Mouse (Mus musculus) G1E (cell line): ENCODE measurements around the gene Gba2. TPM values are rescaled to one million over a fixed set of nuclear protein-coding genes. Genes with fewer than 3 reads are reported as not detected.

ENCODE experiments used
- ATAC-seq: 2 replicates; pipeline ENCODE4 v1.8.0; 2016; ENCODE audit warnings: mild to moderate bottlenecking; ENCODE audit not compliant: insufficient number of reproducible peaks, poor library complexity, low FRiP score, severe bottlenecking; ENCODE audit errors: extremely low read depth
- DNase-seq: peaks from one replicate; pipeline ENCODE4 v3.0.0; 2012; ENCODE audit warnings: low spot score
- H3K27me3 ChIP-seq: 2 replicates; pipeline ENCODE4 v1.6.1; 2012; ENCODE audit warnings: mild to moderate bottlenecking, low read length, inconsistent platforms; ENCODE audit not compliant: insufficient read depth
- H3K36me3 ChIP-seq: replicated peaks from 2 replicates; pipeline ENCODE3; 2012; ENCODE audit warnings: mild to moderate bottlenecking, inconsistent platforms
- H3K4me1 ChIP-seq: 2 replicates; pipeline ENCODE4 v1.6.1; 2012; ENCODE audit warnings: low read depth, low read length, inconsistent platforms, mixed read lengths; ENCODE audit not compliant: insufficient read depth
- H3K4me3 ChIP-seq: 2 replicates; pipeline ENCODE4 v1.5.1; 2012; ENCODE audit warnings: low read depth, mild to moderate bottlenecking, inconsistent platforms, low read length, moderate library complexity, mixed read lengths
- H3K9me3 ChIP-seq: replicated peaks from 2 replicates; pipeline ENCODE4 v1.6.1; 2012; ENCODE audit warnings: inconsistent platforms
- CTCF ChIP-seq: IDR thresholded peaks from 2 replicates; pipeline ENCODE4 v1.5.1; 2012; ENCODE audit warnings: low read depth, low read length, inconsistent platforms, mixed read lengths
- GATA1 ChIP-seq: IDR thresholded peaks from 2 replicates; pipeline ENCODE4 v1.6.1; 2012; ENCODE audit warnings: borderline replicate concordance, low read length, inconsistent platforms, mixed read lengths
- GATA2 ChIP-seq: IDR thresholded peaks from 2 replicates; pipeline ENCODE4 v1.6.1; 2012; ENCODE audit warnings: low read depth, low read length, inconsistent platforms, borderline replicate concordance
- POLR2AphosphoS5 ChIP-seq: IDR thresholded peaks from 2 replicates; pipeline ENCODE4 v1.6.1; 2012; ENCODE audit warnings: low read depth, low read length, inconsistent platforms; ENCODE audit not compliant: insufficient replicate concordance
- TAL1 ChIP-seq: conservative IDR thresholded peaks from 2 replicates; pipeline ENCODE4 v1.6.1; 2012; ENCODE audit warnings: low read depth, low read length, inconsistent platforms, mixed read lengths
- polyA plus RNA-seq: library from polyadenylated mRNA; stranded (reverse); fragments of >175 nt; gene quantifications from 2 replicates; pipeline ENCODE4 v1.2.3, GENCODE M21; 2012
- total RNA-seq, 2 experiments: library from RNA; stranded (forward) in 1 of 2; stranded (reverse) in 1 of 2; fragments of 200-1000 nt in 1 of 2; fragments of >200 nt in 1 of 2; fragmentation: Nextera tagmentation in 1 of 2; gene quantifications; 2 replicates each; pipeline ENCODE4 v1.2.3; 2014 to 2017

The Gba2 gene
- total and polyA plus RNA-seq, 3 experiments: 12.6 to 21.4 (median 18.3) TPM

- Histone ChIP-seq H3K4me3 (no peak overlapping the region), H3K4me1 (0 out of 2 replicates have a peak, but pooled peaks cover 3% of the 10 kb centered on the region), H3K9me3 (peaks cover 16% of the 10 kb centered on the region), H3K27me3 (no peaks in the 10 kb centered on the region), H3K36me3 (peaks cover 99% of the 10 kb centered on the region)
- DNase-seq (no peak), ATAC-seq (no peak)
- TF ChIP-seq GATA1: no peak
- no peak for TF ChIP-seq GATA2
- TF ChIP-seq CTCF: no peak
- TF ChIP-seq TAL1: no peak
- no peak for TF ChIP-seq POLR2AphosphoS5
Observed at GRCm38 (mm10) chr4:43542044-43542443, 36.6 kb downstream of the Gba2 start.

DNA sequence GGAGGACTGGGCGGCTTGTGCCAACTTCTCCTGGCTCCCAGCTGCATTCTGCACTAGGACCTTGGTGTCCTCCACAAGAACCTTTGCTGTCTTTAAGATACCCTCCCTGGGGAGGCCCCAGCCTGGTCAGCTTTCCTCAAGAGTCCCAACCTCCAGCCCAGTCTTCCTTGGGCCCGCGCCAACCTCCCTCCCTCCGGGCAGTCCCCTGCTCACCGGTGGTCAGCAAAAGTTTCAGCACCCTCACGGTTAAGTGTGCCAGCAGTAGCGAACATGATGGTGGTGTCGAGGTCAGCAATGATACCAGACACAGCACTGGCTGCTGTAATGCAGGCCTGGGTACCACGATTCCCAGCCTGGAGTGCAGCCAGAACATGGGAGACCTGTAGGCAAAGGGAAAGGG is 42.6 kb downstream of the Gba2 start:
- TF ChIP-seq CTCF (no peak), GATA2 (no peak), POLR2AphosphoS5 (no peak), GATA1 (no peak), TAL1 (no peak)
- Histone ChIP-seq H3K9me3 (peaks cover 2% of the 10 kb centered on the region; the same call in 1 of the 2 replicates), H3K27me3 (no peaks in the 10 kb centered on the region), H3K4me3 (no peak overlapping the region), H3K36me3 (peaks cover 99% of the 10 kb centered on the region), H3K4me1 (peaks cover 14% of the 10 kb centered on the region)
- ATAC-seq (no peak), DNase-seq (no peak)

GRCm38 (mm10) chr4:43535628-43536027 is 43.0 kb downstream of the Gba2 start:
- Histone ChIP-seq H3K9me3 (no peaks in the 10 kb centered on the region), H3K4me1 (peaks cover 16% of the 10 kb centered on the region), H3K36me3 (peaks cover 99% of the 10 kb centered on the region), H3K4me3 (no peak overlapping the region), H3K27me3 (no peaks in the 10 kb centered on the region)
- TF ChIP-seq TAL1: no peak
- no peak for TF ChIP-seq CTCF
- TF ChIP-seq POLR2AphosphoS5: no peak
- TF ChIP-seq GATA1: no peak
- no peak for TF ChIP-seq GATA2
- ATAC-seq: no peak
- DNase-seq: no peak

DNA sequence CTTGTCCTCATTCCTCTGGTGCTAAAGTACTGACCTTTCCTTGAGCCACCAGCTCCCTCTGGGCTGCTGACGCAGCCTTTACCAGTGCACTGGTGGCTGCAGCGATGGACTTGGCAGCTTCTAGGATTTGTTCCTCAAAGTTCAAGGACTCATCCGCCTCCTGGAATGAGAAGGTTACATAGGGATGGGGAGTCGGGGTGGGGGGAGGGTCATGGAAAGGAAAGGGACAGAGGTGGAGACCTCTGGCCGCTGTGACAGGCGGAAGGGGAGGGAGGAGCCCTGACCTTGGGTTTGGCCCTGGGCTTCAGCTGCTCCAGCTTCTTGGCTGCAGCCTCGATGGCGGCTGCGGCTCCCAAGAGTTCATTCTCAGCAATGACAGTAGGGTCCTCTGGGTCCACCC is 45.4 kb downstream of the Gba2 start:
- Histone ChIP-seq H3K4me1 (peaks cover 19% of the 10 kb centered on the region), H3K4me3 (no peak overlapping the region), H3K9me3 (no peaks in the 10 kb centered on the region), H3K36me3 (peaks cover 84% of the 10 kb centered on the region), H3K27me3 (no peaks in the 10 kb centered on the region)
- DNase-seq (no peak), ATAC-seq (no peak)
- no peak for TF ChIP-seq GATA2
- TF ChIP-seq POLR2AphosphoS5: no peak
- no peak for TF ChIP-seq CTCF
- TF ChIP-seq TAL1: no peak
- TF ChIP-seq GATA1: no peak

GRCm38 (mm10) chr4:43530581-43530980 is 48.1 kb downstream of the Gba2 start:
- peaks cover 14% of the 10 kb centered on the region for H3K4me1 ChIP-seq
- H3K4me3 ChIP-seq: no peak overlapping the region
- TF ChIP-seq CTCF (peak; percentile 68; the same call in 1 of the 2 replicates), GATA2 (no peak), GATA1 (no peak), POLR2AphosphoS5 (no peak)
- no peaks in the 10 kb centered on the region for H3K9me3 ChIP-seq
- peaks cover 58% of the 10 kb centered on the region for H3K36me3 ChIP-seq
- peak; percentile 52 for DNase-seq
- ATAC-seq: no peak
- H3K27me3 ChIP-seq: peaks cover 3% of the 10 kb centered on the region

DNA sequence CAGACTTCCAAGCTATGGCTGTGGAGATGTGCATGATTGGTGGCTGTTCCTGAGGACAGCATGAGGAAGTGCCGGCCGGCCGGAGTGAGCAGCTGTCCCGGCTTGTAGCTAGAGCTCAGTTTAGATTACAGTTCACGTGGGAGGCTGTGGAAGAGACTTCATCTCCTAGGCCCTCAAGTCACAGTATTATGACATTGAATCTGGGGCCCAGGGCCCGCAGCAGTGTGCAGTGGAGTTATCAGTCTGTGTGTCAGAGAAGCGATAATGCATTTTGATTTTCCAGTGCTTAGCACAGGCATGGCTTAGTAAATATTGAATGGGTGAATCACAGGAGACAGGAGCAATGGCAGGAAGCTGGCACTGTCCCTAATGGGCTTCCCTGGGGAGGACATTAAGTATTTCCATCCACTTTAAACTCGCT is 48.6 kb downstream of the Gba2 start:
- Histone ChIP-seq H3K4me3 (no peak overlapping the region), H3K27me3 (peaks cover 7% of the 10 kb centered on the region), H3K4me1 (peaks cover 10% of the 10 kb centered on the region; the same call in 1 of the 2 replicates), H3K36me3 (peaks cover 53% of the 10 kb centered on the region), H3K9me3 (no peaks in the 10 kb centered on the region)
- DNase-seq: no peak
- no peak for ATAC-seq
- no peak for TF ChIP-seq POLR2AphosphoS5
- no peak for TF ChIP-seq CTCF
- no peak for TF ChIP-seq TAL1
- no peak for TF ChIP-seq GATA1
- TF ChIP-seq GATA2: no peak

DNA sequence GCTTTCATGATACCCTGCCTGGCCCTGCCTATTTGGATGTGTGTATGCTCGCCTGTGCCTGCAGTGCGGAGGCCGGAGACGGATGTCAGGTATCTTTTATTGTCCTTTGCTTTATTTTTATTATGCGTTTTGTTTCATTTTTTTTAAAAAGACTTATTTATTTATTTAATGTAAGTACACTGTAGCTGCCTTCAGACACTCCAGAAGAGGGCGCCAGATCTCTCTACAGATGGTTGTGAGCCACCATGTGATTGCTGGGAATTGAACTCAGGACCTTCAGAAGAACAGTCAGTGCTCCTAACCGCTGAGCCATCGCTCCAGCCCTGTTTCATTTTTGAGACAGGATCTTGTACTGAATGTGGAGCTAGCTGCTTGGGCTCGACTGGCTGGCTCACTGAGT is 50.2 kb downstream of the Gba2 start:
- ATAC-seq (no peak), DNase-seq (no peak)
- Histone ChIP-seq H3K4me1 (peaks cover 15% of the 10 kb centered on the region), H3K27me3 (peaks cover 22% of the 10 kb centered on the region), H3K4me3 (no peak overlapping the region), H3K9me3 (no peaks in the 10 kb centered on the region), H3K36me3 (peaks cover 37% of the 10 kb centered on the region)
- TF ChIP-seq TAL1: no peak
- TF ChIP-seq GATA1: no peak
- no peak for TF ChIP-seq GATA2
- TF ChIP-seq POLR2AphosphoS5: no peak
- no peak for TF ChIP-seq CTCF
